Mouse (Mus musculus) spleen, embryonic (tissue): ENCODE results near the gene Mrpl58.

Experiments
- CTCF ChIA-PET: fragments of 350-600 bp; sonication (Branson Sonifier 250); formaldehyde crosslinking; loops from one replicate; lab custom pipeline; 2022; lab: Charles Lee

Gene Mrpl58

GRCm38 (mm10) chr11:115403338-115404124 is at the start of gene Mrpl58:
Mrpl58 (plus strand) TSS chr11:115403752.
- CTCF ChIA-PET = interaction anchor here (1.6 kb wide), 1 partner anchor 16 kb away, joined by 4 read pairs; no protein-coding TSS in a partner anchor

- CTCF ChIA-PET = interaction anchor here (0.6 to 1.3 kb wide), 5 partner anchors 12 to 568 kb away, joined by 4 to 5 read pairs (median 4); no protein-coding TSS in a partner anchor
Measured at GRCm38 (mm10) chr11:115354183-115354582, 49.4 kb upstream of the Mrpl58 start.

- CTCF ChIA-PET = interaction anchor here (0.6 to 1.2 kb wide), 2 partner anchors 8 to 47 kb away, joined by 3 to 7 read pairs; no protein-coding TSS in a partner anchor
Measured at GRCm38 (mm10) chr11:115358468-115358867, 45.1 kb upstream of the Mrpl58 start.

GRCm38 (mm10) chr11:115359293-115359692 is 44.3 kb upstream of the Mrpl58 start:
- CTCF ChIA-PET = no interaction called here

GRCm38 (mm10) chr11:115359726-115360125 is 43.8 kb upstream of the Mrpl58 start:
- CTCF ChIA-PET = no interaction called here

GRCm38 (mm10) chr11:115364136-115364535 is 39.4 kb upstream of the Mrpl58 start:
- CTCF ChIA-PET = no interaction called here

- CTCF ChIA-PET = interaction anchor here (0.6 to 1.1 kb wide), 2 partner anchors 8 to 13 kb away, joined by 3 to 4 read pairs; no protein-coding TSS in a partner anchor
Measured at GRCm38 (mm10) chr11:115366039-115366705, 37.4 kb upstream of the Mrpl58 start.

GRCm38 (mm10) chr11:115366706-115367394 is 36.7 kb upstream of the Mrpl58 start:
- CTCF ChIA-PET = interaction anchor here (0.6 to 1.1 kb wide), 3 partner anchors 9 to 648 kb away, joined by 3 to 4 read pairs (median 3); no protein-coding TSS in a partner anchor

- CTCF ChIA-PET = interaction anchor here (0.7 kb wide), 1 partner anchor 237 kb away, joined by 16 read pairs; no protein-coding TSS in a partner anchor
Measured at GRCm38 (mm10) chr11:115367395-115367944, 36.1 kb upstream of the Mrpl58 start, which contains the start of gene Hid1. Hid1 (minus strand) TSS chr11:115367756.

- CTCF ChIA-PET = no interaction called here
Measured at GRCm38 (mm10) chr11:115370368-115370767, 33.2 kb upstream of the Mrpl58 start.

GRCm38 (mm10) chr11:115371354-115371753 is 32.2 kb upstream of the Mrpl58 start:
- CTCF ChIA-PET = no interaction called here

GRCm38 (mm10) chr11:115372015-115372414 is 31.5 kb upstream of the Mrpl58 start:
- CTCF ChIA-PET = no interaction called here

GRCm38 (mm10) chr11:115372737-115373136 is 30.8 kb upstream of the Mrpl58 start:
- CTCF ChIA-PET = no interaction called here

- CTCF ChIA-PET = no interaction called here
Measured at GRCm38 (mm10) chr11:115373805-115374694, 29.5 kb upstream of the Mrpl58 start.

- CTCF ChIA-PET = no interaction called here
Measured at GRCm38 (mm10) chr11:115374695-115375425, 28.7 kb upstream of the Mrpl58 start.

- CTCF ChIA-PET = no interaction called here
Measured at GRCm38 (mm10) chr11:115376722-115377121, 26.8 kb upstream of the Mrpl58 start.

GRCm38 (mm10) chr11:115377254-115377653 is 26.3 kb upstream of the Mrpl58 start:
- CTCF ChIA-PET = no interaction called here

GRCm38 (mm10) chr11:115377854-115378253 is 25.7 kb upstream of the Mrpl58 start:
- CTCF ChIA-PET = interaction anchor here (0.8 kb wide), 1 partner anchor 24 kb away, joined by 3 read pairs; no protein-coding TSS in a partner anchor

GRCm38 (mm10) chr11:115381276-115381675 is 22.3 kb upstream of the Mrpl58 start:
- CTCF ChIA-PET = interaction anchor here (0.6 kb wide), 1 partner anchor 23 kb away, joined by 4 read pairs; no protein-coding TSS in a partner anchor
